Mouse (Mus musculus) ES-E14 (cell line): ENCODE results near the gene Inava. TPM values are rescaled to one million over a fixed set of nuclear protein-coding genes. Genes with fewer than 3 reads are reported as not detected.

Experiments used
- DNase-seq: peaks from one replicate; pipeline ENCODE4 v3.0.0-alpha.2; 2013; ENCODE audit warnings: low read depth, low spot score
- H3K27ac ChIP-seq: 2 replicates; pipeline ENCODE4 v1.5.1; 2012; ENCODE audit warnings: low read depth, mild to moderate bottlenecking, low read length, moderate library complexity, mixed read lengths; ENCODE audit not compliant: poor library complexity, insufficient read depth, severe bottlenecking
- H3K36me3 ChIP-seq: 2 replicates; pipeline ENCODE4 v1.6.1; 2012; ENCODE audit warnings: mild to moderate bottlenecking, low read length, moderate library complexity, mixed read lengths; ENCODE audit not compliant: control insufficient read depth, poor library complexity, insufficient read depth, severe bottlenecking
- H3K4me1 ChIP-seq, 2 experiments: fragments of 150-350 bp in 1 of 2; sonication (generic) in 1 of 2; 2 replicates each; pipeline ENCODE4 v1.6.1; 2012; ENCODE audit warnings: low read length in 2 of 2, mild to moderate bottlenecking in 1 of 2, mixed read lengths in 1 of 2; ENCODE audit not compliant: control insufficient read depth in 2 of 2, insufficient read depth in 2 of 2, poor library complexity in 1 of 2
- H3K4me3 ChIP-seq, 2 experiments: fragments of 150-350 bp in 1 of 2; sonication (generic) in 1 of 2; 2 replicates each; pipeline ENCODE4 v1.5.1; 2012; ENCODE audit warnings: low read length in 2 of 2, low read depth in 1 of 2, mild to moderate bottlenecking in 1 of 2, mixed read lengths in 1 of 2; ENCODE audit not compliant: insufficient read depth in 1 of 2, poor library complexity in 1 of 2, severe bottlenecking in 1 of 2
- H3K9ac ChIP-seq: 2 replicates; pipeline ENCODE4 v1.6.1; 2012; ENCODE audit warnings: low read depth, mild to moderate bottlenecking, low read length, mixed read lengths; ENCODE audit not compliant: poor library complexity, insufficient read depth, severe bottlenecking
- H3K9me3 ChIP-seq: fragments of 150-350 bp; sonication (generic); 2 replicates; pipeline ENCODE4 v1.6.1; 2012; ENCODE audit warnings: low read depth, mild to moderate bottlenecking, low read length; ENCODE audit not compliant: control insufficient read depth, insufficient read depth
- CHD2 ChIP-seq: IDR thresholded peaks from 2 replicates; pipeline ENCODE4 v1.6.1; 2014; ENCODE audit warnings: mild to moderate bottlenecking, low read depth, low read length, inconsistent platforms
- HCFC1 ChIP-seq: IDR thresholded peaks from 2 replicates; pipeline ENCODE4 v1.6.1; 2012; ENCODE audit warnings: low read length, inconsistent platforms, borderline replicate concordance; ENCODE audit not compliant: insufficient read depth
- MAFK ChIP-seq: IDR thresholded peaks from 2 replicates; pipeline ENCODE4 v1.6.1; 2014; ENCODE audit warnings: mild to moderate bottlenecking, low read depth, low read length, inconsistent platforms; ENCODE audit not compliant: insufficient read depth
- ZC3H11A ChIP-seq: IDR thresholded peaks from 2 replicates; pipeline ENCODE4 v1.6.1; 2012; ENCODE audit warnings: low read depth, mild to moderate bottlenecking, inconsistent platforms, low read length, borderline replicate concordance
- ZNF384 ChIP-seq: IDR thresholded peaks from 2 replicates; pipeline ENCODE4 v1.6.1; 2012; ENCODE audit warnings: low read depth, low read length, inconsistent platforms
- in situ Hi-C, 2 experiments: fragments of 600-800 bp; cut with MboI; formaldehyde crosslinking; loops; one replicate each; pipeline ENCODE4 v1.15.1; 2025; ENCODE audit warnings: low sequenced_read_pairs in 2 of 2, inconsistent platforms in 1 of 2; ENCODE audit not compliant: unreplicated experiment in 2 of 2
- total RNA-seq: library from RNA; depleted of rRNA; stranded (reverse); fragments of 300-350 nt; gene quantifications from 2 replicates; pipeline ENCODE4 v1.2.3, GENCODE M21; 2012

Inava gene
- total RNA-seq, 1 experiment: 8.5 TPM

- no peaks in the 10 kb centered on the region for H3K9me3 ChIP-seq
- H3K27ac ChIP-seq: no peak overlapping the region
- H3K9ac ChIP-seq: no peak overlapping the region
- H3K4me3 ChIP-seq: no peak overlapping the region
- H3K4me1 ChIP-seq: peaks cover 0 to 4% of the 10 kb centered on the region in 2 experiments; a peak in 1 of 4 replicates
- in situ Hi-C loops: no loop called here
- TF ChIP-seq MAFK (no peak), CHD2 (no peak), HCFC1 (no peak), ZC3H11A (no peak), ZNF384 (no peak)
- no peaks in the 10 kb centered on the region for H3K36me3 ChIP-seq
- no peak for DNase-seq
Measured at GRCm38 (mm10) chr1:136255174-136255573, 21.1 kb upstream of the Inava start.

DNA sequence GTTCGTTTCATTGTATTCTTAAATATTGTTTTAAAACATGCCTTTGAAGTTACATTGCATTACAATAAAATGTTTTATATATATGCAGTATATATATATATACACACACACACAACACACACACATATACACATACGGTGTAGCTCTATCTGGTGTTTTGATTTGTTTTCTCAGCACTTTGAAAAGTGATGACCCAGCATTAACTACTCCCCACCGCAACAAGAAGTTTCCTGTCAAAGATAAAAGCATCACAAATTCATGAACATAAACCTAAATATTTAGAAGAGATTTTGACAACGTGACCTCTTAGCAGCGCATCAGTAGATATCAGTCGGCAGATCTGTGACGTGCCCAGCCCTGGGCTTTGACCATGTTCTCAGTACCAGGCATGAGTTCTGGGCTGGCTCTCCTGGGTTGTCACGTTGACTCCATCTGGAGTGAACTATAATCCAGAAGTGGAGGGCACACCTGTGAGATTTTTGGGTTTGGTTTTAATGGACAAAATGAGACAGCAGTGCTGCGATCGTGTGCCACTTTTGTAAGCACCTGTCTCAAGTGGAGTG lies 20.5 kb upstream of the Inava start:
- no peak for TF ChIP-seq CHD2
- peak; percentile 56 for TF ChIP-seq MAFK
- TF ChIP-seq HCFC1: no peak
- Histone ChIP-seq H3K9ac (no peak overlapping the region), H3K36me3 (no peaks in the 10 kb centered on the region), H3K9me3 (no peaks in the 10 kb centered on the region), H3K4me1 (peaks cover 0 to 4% of the 10 kb centered on the region in 2 experiments; a peak in 1 of 4 replicates), H3K27ac (no peak overlapping the region), H3K4me3 (no peak overlapping the region)
- in situ Hi-C loops: no loop called here
- no peak for DNase-seq

- peaks cover 0 to 4% of the 10 kb centered on the region in 2 experiments; a peak in 1 of 4 replicates for H3K4me1 ChIP-seq
- TF ChIP-seq MAFK: no peak
- TF ChIP-seq ZNF384: no peak
- no peak for TF ChIP-seq CHD2
- TF ChIP-seq ZC3H11A: no peak
- no peak for TF ChIP-seq HCFC1
- H3K4me3 ChIP-seq: no peak overlapping the region
- DNase-seq: no peak
- no peaks in the 10 kb centered on the region for H3K36me3 ChIP-seq
- in situ Hi-C loops: no loop called here
- H3K27ac ChIP-seq: no peak overlapping the region
- no peak overlapping the region for H3K9ac ChIP-seq
- H3K9me3 ChIP-seq: no peaks in the 10 kb centered on the region
Measured at GRCm38 (mm10) chr1:136253472-136253871, 19.4 kb upstream of the Inava start.

GRCm38 (mm10) chr1:136249662-136250061 lies 15.6 kb upstream of the Inava start:
- H3K36me3 ChIP-seq: no peaks in the 10 kb centered on the region
- no peak for DNase-seq
- H3K27ac ChIP-seq: no peak overlapping the region
- TF ChIP-seq CHD2 (no peak), ZNF384 (no peak), ZC3H11A (no peak), HCFC1 (no peak)
- H3K4me3 ChIP-seq: no peak overlapping the region
- no peak overlapping the region for H3K9ac ChIP-seq
- H3K4me1 ChIP-seq: no peaks in the 10 kb centered on the region
- in situ Hi-C loops: no loop called here
- no peaks in the 10 kb centered on the region for H3K9me3 ChIP-seq

GRCm38 (mm10) chr1:136247393-136247792 lies 13.3 kb upstream of the Inava start:
- in situ Hi-C loops: no loop called here
- no peaks in the 10 kb centered on the region for H3K9me3 ChIP-seq
- no peak for TF ChIP-seq ZC3H11A
- TF ChIP-seq CHD2: no peak
- no peak for TF ChIP-seq HCFC1
- TF ChIP-seq MAFK: no peak
- no peak for TF ChIP-seq ZNF384
- DNase-seq: no peak
- H3K9ac ChIP-seq: no peak overlapping the region
- H3K27ac ChIP-seq: no peak overlapping the region
- H3K4me3 ChIP-seq: no peak overlapping the region
- no peaks in the 10 kb centered on the region for H3K36me3 ChIP-seq
- no peaks in the 10 kb centered on the region for H3K4me1 ChIP-seq
